Mouse (Mus musculus): ENCODE results near the gene Sppl3. TPM values are rescaled to one million over a fixed set of nuclear protein-coding genes. Genes with fewer than 3 reads are reported as not detected.

Sppl3 gene
- polyA plus RNA-seq, 1 experiment from 2014 or later, result 25.7 TPM

DNA sequence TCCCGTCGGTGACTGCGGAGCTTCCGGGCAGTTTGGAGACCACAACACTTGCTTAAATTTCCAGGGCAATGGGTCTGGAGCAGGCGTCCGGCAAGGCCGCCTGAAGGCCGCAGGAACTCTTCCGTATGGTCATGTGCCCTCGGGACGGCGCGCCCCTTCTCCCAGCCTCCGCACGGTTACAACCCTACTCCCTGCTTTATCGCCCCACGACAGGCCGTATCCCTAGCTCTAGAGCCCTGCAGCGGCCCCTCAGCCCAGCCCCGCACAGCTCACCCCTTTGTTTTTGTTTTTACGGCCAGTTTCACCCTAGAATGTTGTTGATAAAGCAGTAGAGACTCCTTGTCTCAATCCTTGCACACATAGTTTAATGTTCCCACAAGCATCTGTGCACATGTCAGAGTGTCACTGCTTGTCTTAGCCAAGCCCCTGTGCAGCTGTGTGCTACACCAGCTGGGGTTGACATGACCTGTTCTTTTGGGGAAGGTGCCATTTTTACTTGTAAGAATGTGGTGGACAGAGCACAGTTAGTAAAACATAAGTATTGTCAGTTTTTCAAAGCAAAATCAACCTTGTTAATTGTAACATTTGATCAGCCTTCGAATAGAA, 43.0 kb downstream of the Sppl3 start:
- no peak overlapping the region for H3K4me2 ChIP-seq (ENCODE audit: low read depth, low read length)
- H3K4me3 ChIP-seq (ENCODE audit: low read depth, low read length), result no peak overlapping the region
- no peak for DNase-seq (ENCODE audit: low spot score)
- H3K36me3 ChIP-seq (ENCODE audit: control insufficient read depth, insufficient read depth, low read length), result no peaks in the 10 kb centered on the region
- ATAC-seq (ENCODE audit: low read depth), result no peak
- H3K27ac ChIP-seq (replicated peaks; ENCODE audit: low read depth, low read length), result no peak overlapping the region
- no peak overlapping the region for H3K9ac ChIP-seq (ENCODE audit: low read depth, low read length)
- H3K4me1 ChIP-seq (ENCODE audit: control insufficient read depth, insufficient read depth, low read length), result peaks cover 20% of the 10 kb centered on the region
- no peaks in the 10 kb centered on the region for H3K9me3 ChIP-seq (ENCODE audit: control insufficient read depth, low read length)
- WGBS, result 87% methylated on average over 22 of the region's 22 CpGs
- no peaks in the 10 kb centered on the region for H3K27me3 ChIP-seq (replicated peaks; ENCODE audit: control insufficient read depth, insufficient read depth, low read length)

DNA sequence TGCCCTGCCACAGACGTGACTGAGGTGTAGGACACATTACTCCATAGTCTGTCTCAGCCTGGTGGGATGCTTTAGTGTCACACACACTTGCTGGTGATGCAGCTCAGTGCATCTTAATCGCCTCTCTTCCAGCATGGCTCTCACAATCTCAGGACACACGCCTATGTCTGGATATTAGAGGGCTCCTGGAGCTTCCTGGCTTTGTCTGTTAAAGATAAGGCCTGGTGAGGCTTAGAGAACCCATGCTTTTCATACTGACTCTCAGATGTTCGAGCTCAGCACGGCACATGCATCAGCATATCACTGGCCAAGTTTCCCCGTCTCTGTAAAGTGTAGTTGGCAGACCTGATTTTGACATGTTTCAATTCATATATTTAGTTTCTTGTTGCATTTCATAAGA, 44.5 kb downstream of the Sppl3 start:
- no peak for ATAC-seq (ENCODE audit: low read depth)
- no peaks in the 10 kb centered on the region for H3K36me3 ChIP-seq (ENCODE audit: control insufficient read depth, insufficient read depth, low read length)
- no peak for DNase-seq (ENCODE audit: low spot score)

DNA sequence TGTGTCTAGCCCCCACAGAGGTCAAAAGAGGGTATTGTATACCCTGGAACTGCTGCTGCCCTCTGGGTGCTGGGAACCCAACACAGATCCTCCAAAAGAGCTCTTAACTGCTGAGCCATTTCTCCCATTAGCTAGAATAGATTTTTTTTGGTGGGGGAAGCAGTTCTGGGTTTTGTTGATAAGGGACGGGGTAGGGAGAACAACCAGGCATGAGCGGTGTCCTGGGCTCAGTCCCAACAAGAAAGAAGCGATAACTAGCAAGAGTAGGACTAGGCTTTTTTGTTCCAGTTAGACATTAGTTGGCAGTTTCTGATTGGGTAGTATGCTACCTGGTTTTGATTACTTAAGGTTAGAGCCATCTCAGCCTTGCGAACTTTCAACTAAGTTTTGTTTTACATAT, 46.2 kb downstream of the Sppl3 start:
- H3K9me3 ChIP-seq (ENCODE audit: control insufficient read depth, low read length), result no peaks in the 10 kb centered on the region
- H3K36me3 ChIP-seq (ENCODE audit: control insufficient read depth, insufficient read depth, low read length), result peaks cover 4% of the 10 kb centered on the region; the same call in 1 of the 2 replicates
- DNase-seq (ENCODE audit: low spot score) (no peak), ATAC-seq (ENCODE audit: low read depth) (no peak)
- H3K4me1 ChIP-seq (ENCODE audit: control insufficient read depth, insufficient read depth, low read length), result peaks cover 14% of the 10 kb centered on the region
- H3K9ac ChIP-seq (ENCODE audit: low read depth, low read length), result no peak overlapping the region
- no peak overlapping the region for H3K4me3 ChIP-seq (ENCODE audit: low read depth, low read length)
- 95% methylated on average over 4 of the region's 4 CpGs for WGBS
- no peak overlapping the region for H3K4me2 ChIP-seq (ENCODE audit: low read depth, low read length)
- H3K27me3 ChIP-seq (replicated peaks; ENCODE audit: control insufficient read depth, insufficient read depth, low read length), result no peaks in the 10 kb centered on the region
- H3K27ac ChIP-seq (replicated peaks; ENCODE audit: low read depth, low read length), result no peak overlapping the region

More for the DNA sequence above, 44.5 kb downstream of the Sppl3 start:
- H3K4me1 ChIP-seq (ENCODE audit: control insufficient read depth, insufficient read depth, low read length), result peaks cover 20% of the 10 kb centered on the region
- no peaks in the 10 kb centered on the region for H3K27me3 ChIP-seq (replicated peaks; ENCODE audit: control insufficient read depth, insufficient read depth, low read length)
- no peaks in the 10 kb centered on the region for H3K9me3 ChIP-seq (ENCODE audit: control insufficient read depth, low read length)
- no peak overlapping the region for H3K4me3 ChIP-seq (ENCODE audit: low read depth, low read length)
- H3K9ac ChIP-seq (ENCODE audit: low read depth, low read length), result no peak overlapping the region
- 80% methylated on average over 6 of the region's 6 CpGs for WGBS
- no peak overlapping the region for H3K4me2 ChIP-seq (ENCODE audit: low read depth, low read length)
- H3K27ac ChIP-seq (replicated peaks; ENCODE audit: low read depth, low read length), result no peak overlapping the region

DNA sequence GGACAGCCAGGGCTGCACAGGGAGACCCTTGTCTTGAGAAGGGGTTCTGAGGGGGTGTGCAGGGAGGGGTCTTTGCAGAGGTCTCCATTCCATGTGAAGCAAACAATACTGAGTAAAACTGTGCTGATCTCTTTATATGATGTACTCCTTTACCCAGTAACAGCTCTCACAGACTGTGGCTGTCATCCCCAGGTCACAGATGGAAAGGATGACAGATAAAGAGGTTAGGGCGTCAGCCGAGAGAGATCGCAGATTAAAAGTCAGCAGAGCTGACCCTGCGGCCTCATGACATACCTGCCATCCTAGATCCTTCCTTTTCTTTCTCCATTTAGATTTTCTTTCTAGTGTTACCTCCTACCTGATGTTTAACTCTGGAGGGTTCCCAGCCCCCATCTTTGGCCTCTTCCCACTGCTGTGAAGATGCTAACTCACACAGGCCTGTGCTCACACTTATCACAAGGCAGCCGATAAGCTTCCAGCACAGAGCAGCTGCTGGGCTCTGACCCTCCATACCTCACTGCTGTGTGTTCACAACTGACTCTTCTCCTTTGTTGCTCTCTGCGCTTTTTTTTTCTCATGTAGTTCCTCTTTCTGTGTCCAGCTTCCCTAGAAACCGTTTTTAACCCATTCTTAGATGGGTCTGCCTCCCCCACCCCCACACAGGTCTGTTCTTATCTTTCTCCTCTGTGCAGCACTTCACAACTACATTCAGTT, 47.8 kb downstream of the Sppl3 start:
- DNase-seq (ENCODE audit: low spot score) (no peak), ATAC-seq (ENCODE audit: low read depth) (no peak)
- Histone ChIP-seq H3K4me1 (ENCODE audit: control insufficient read depth, insufficient read depth, low read length) (0 out of 2 replicates have a peak, but pooled peaks cover 4% of the 10 kb centered on the region), H3K9me3 (ENCODE audit: control insufficient read depth, low read length) (no peaks in the 10 kb centered on the region), H3K27me3 (replicated peaks; ENCODE audit: control insufficient read depth, insufficient read depth, low read length) (no peaks in the 10 kb centered on the region), H3K4me2 (ENCODE audit: low read depth, low read length) (no peak overlapping the region), H3K4me3 (ENCODE audit: low read depth, low read length) (no peak overlapping the region), H3K27ac (replicated peaks; ENCODE audit: low read depth, low read length) (no peak overlapping the region), H3K36me3 (ENCODE audit: control insufficient read depth, insufficient read depth, low read length) (peaks cover 16% of the 10 kb centered on the region), H3K9ac (ENCODE audit: low read depth, low read length) (no peak overlapping the region)
- 81% methylated on average over 7 of the region's 7 CpGs for whole genome bisulfite sequencing

DNA sequence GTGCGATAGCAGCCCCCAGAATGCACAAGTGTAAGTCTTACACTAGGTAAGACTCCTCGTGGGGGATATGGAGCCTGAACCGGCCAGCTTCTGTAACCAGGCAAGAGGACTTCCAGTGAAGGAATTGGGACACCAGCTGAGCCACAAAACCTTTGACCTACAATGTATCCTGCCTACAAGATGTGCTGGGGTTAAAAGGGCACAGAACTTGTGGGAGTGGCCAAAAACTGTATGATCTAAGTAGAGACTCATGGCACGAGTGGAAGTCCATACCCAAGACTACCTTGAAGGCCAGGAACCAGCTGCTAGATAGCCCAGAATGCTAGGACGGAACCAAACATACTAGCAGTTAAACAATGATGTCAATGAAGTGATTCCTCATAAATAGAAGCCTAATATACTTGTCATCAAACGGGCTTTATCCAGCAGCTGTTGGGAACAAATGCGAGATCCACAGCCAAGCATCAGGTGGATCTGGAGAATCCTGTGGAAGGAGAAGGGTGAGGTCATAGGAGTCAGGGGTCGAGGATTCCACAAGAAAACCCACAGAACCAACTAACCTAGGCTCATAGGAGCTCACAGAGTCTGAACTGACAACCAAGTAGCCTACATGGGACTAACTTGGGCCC, 49.2 kb downstream of the Sppl3 start:
- 82% methylated on average over 8 of the region's 8 CpGs for WGBS
- H3K27ac ChIP-seq (replicated peaks; ENCODE audit: low read depth, low read length), result no peak overlapping the region
- DNase-seq (ENCODE audit: low spot score) (no peak), ATAC-seq (ENCODE audit: low read depth) (no peak)
- no peak overlapping the region for H3K9ac ChIP-seq (ENCODE audit: low read depth, low read length)
- H3K4me1 ChIP-seq (ENCODE audit: control insufficient read depth, insufficient read depth, low read length), result no peaks in the 10 kb centered on the region
- no peaks in the 10 kb centered on the region for H3K27me3 ChIP-seq (replicated peaks; ENCODE audit: control insufficient read depth, insufficient read depth, low read length)
- peaks cover 22% of the 10 kb centered on the region for H3K36me3 ChIP-seq (ENCODE audit: control insufficient read depth, insufficient read depth, low read length)
- H3K4me2 ChIP-seq (ENCODE audit: low read depth, low read length), result no peak overlapping the region
- H3K9me3 ChIP-seq (ENCODE audit: control insufficient read depth, low read length), result no peaks in the 10 kb centered on the region
- H3K4me3 ChIP-seq (ENCODE audit: low read depth, low read length), result no peak overlapping the region

DNA sequence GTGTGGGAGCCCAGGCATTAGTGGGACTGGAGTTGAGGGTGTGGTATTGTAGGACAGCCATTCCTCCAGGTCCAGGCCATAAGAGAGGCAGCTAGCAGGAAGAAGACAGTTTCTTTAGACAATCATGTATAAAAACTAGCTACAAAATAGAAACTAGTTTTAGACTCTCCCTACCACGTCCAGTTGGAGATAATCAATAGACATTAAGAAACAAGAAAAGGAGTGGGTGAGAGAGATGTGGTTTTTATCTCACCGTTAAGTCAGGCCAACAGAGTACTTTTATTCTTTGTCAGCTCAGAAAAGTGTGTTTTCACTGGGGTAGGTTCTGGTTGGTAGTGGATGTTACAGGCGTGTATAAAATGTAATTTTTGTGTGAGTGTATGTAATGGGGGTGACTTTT, 50.0 kb downstream of the Sppl3 start:
- Histone ChIP-seq H3K9me3 (ENCODE audit: control insufficient read depth, low read length) (no peaks in the 10 kb centered on the region), H3K4me1 (ENCODE audit: control insufficient read depth, insufficient read depth, low read length) (no peaks in the 10 kb centered on the region), H3K27ac (replicated peaks; ENCODE audit: low read depth, low read length) (no peak overlapping the region), H3K36me3 (ENCODE audit: control insufficient read depth, insufficient read depth, low read length) (peaks cover 22% of the 10 kb centered on the region), H3K9ac (ENCODE audit: low read depth, low read length) (no peak overlapping the region), H3K27me3 (replicated peaks; ENCODE audit: control insufficient read depth, insufficient read depth, low read length) (no peaks in the 10 kb centered on the region), H3K4me2 (ENCODE audit: low read depth, low read length) (no peak overlapping the region), H3K4me3 (ENCODE audit: low read depth, low read length) (no peak overlapping the region)
- ATAC-seq (ENCODE audit: low read depth) (no peak), DNase-seq (ENCODE audit: low spot score) (no peak)
- WGBS, result 91% methylated on average over 3 of the region's 3 CpGs

DNA sequence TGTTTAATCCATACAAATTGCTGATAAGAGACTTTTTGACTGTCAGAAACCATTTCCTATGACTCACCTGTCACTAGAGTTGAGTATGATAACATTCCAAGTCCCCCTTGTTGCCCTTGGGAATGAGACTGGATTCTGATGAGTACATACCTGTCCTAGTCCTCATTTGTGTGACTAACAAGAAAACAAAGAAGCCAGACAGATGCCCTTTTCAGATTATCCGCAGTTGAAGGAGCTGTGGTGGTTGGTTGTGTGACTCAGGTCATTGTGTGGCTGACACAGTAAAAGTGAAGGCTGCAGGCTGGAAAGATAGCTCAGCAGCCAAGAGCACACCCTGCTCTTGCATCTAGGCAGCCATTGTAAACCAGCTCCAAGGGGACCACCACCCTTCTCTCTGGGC, 51.6 kb downstream of the Sppl3 start:
- H3K4me1 ChIP-seq (ENCODE audit: control insufficient read depth, insufficient read depth, low read length), result no peaks in the 10 kb centered on the region
- no peak overlapping the region for H3K9ac ChIP-seq (ENCODE audit: low read depth, low read length)
- peaks cover 22% of the 10 kb centered on the region for H3K36me3 ChIP-seq (ENCODE audit: control insufficient read depth, insufficient read depth, low read length)
- H3K4me3 ChIP-seq (ENCODE audit: low read depth, low read length), result no peak overlapping the region
- ATAC-seq (ENCODE audit: low read depth) (no peak), DNase-seq (ENCODE audit: low spot score) (no peak)
- no peaks in the 10 kb centered on the region for H3K9me3 ChIP-seq (ENCODE audit: control insufficient read depth, low read length)
- H3K4me2 ChIP-seq (ENCODE audit: low read depth, low read length), result no peak overlapping the region
- H3K27ac ChIP-seq (replicated peaks; ENCODE audit: low read depth, low read length), result no peak overlapping the region
- WGBS, result 82% methylated on average over 1 of the region's 1 CpGs
- H3K27me3 ChIP-seq (replicated peaks; ENCODE audit: control insufficient read depth, insufficient read depth, low read length), result no peaks in the 10 kb centered on the region

DNA sequence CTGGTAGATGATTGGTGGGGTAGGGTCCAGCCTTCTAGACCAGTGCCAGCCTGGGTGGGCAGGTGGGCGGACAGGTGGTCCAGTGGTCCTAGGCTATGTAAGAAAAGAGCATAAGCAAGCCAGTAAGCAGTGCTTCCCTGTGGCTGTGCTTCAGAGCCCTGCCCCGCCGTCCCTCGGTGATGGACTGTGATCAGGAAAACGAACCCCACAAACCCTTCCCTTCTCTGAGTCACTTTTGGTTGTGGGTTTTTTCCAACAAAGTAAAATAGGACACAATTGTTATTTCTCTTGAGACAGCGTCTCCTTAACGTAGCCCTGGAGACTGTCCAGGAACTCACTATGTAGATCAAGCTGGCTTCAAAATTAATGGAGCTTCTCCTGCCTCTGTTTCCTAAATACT, 52.5 kb downstream of the Sppl3 start:
- no peak overlapping the region for H3K4me3 ChIP-seq (ENCODE audit: low read depth, low read length)
- H3K27ac ChIP-seq (replicated peaks; ENCODE audit: low read depth, low read length), result no peak overlapping the region
- no peaks in the 10 kb centered on the region for H3K9me3 ChIP-seq (ENCODE audit: control insufficient read depth, low read length)
- H3K27me3 ChIP-seq (replicated peaks; ENCODE audit: control insufficient read depth, insufficient read depth, low read length), result no peaks in the 10 kb centered on the region
- H3K36me3 ChIP-seq (ENCODE audit: control insufficient read depth, insufficient read depth, low read length), result peaks cover 22% of the 10 kb centered on the region
- 90% methylated on average over 7 of the region's 7 CpGs for WGBS
- no peaks in the 10 kb centered on the region for H3K4me1 ChIP-seq (ENCODE audit: control insufficient read depth, insufficient read depth, low read length)
- H3K4me2 ChIP-seq (ENCODE audit: low read depth, low read length), result no peak overlapping the region
- H3K9ac ChIP-seq (ENCODE audit: low read depth, low read length), result no peak overlapping the region
- no peak for ATAC-seq (ENCODE audit: low read depth)
- DNase-seq (ENCODE audit: low spot score), result no peak

Data from embryonic facial prominence, embryonic 14.5 days (tissue).